Mouse (Mus musculus) kidney, adult 2 months (tissue): Measurements from ENCODE around the gene Atp2b2. TPM values are rescaled to one million over a fixed set of nuclear protein-coding genes. Genes with fewer than 3 reads are reported as not detected.
A peak's percentile ranks its signal among the peaks of the same experiment; 100 is the strongest.

ENCODE experiments used
- DNase-seq: peaks from one replicate; pipeline ENCODE4 v3.0.0; 2021
- H3K27ac ChIP-seq: fragments of 200-500 bp; 2 replicates; pipeline ENCODE4 v1.5.1; 2012; ENCODE audit warnings: low read depth, low read length, control low read depth, inconsistent platforms; ENCODE audit not compliant: insufficient read depth
- H3K27me3 ChIP-seq: fragments of 200-500 bp; replicated peaks from 2 replicates; pipeline ENCODE4 v1.6.1; 2012; ENCODE audit warnings: mild to moderate bottlenecking, moderate library complexity, low read length, inconsistent platforms; ENCODE audit not compliant: control insufficient read depth, insufficient read depth
- H3K36me3 ChIP-seq: fragments of 200-500 bp; 2 replicates; pipeline ENCODE4 v1.6.1; 2012; ENCODE audit warnings: mild to moderate bottlenecking, moderate library complexity, low read length, inconsistent platforms; ENCODE audit not compliant: control insufficient read depth, insufficient read depth
- H3K4me1 ChIP-seq: fragments of 200-500 bp; 2 replicates; pipeline ENCODE4 v1.6.1; 2011; ENCODE audit warnings: low read length; ENCODE audit not compliant: control insufficient read depth, insufficient read depth
- H3K4me3 ChIP-seq: fragments of 200-500 bp; 2 replicates; pipeline ENCODE4 v1.5.1; 2011; ENCODE audit warnings: mild to moderate bottlenecking, low read depth, low read length, control low read depth; ENCODE audit not compliant: insufficient read depth
- CTCF ChIP-seq: fragments of 200-500 bp; conservative IDR thresholded peaks from 2 replicates; pipeline ENCODE4 v1.5.1; 2011; ENCODE audit warnings: low read depth, mild to moderate bottlenecking, control low read depth, low read length, moderate library complexity, mixed read lengths; ENCODE audit not compliant: insufficient read depth, insufficient read length
- POLR2A ChIP-seq: fragments of 200-500 bp; IDR thresholded peaks from one replicate; pipeline ENCODE4 v1.6.1; 2011; ENCODE audit warnings: low read depth, low read length, control low read depth
- WGBS: fragments of 180-500 bp; shearing (Covaris S2); methylation state at CpG from one replicate; pipeline ENCODE4 v1.1.7; 2018; 5-methylcytosine and 5-hydroxymethylcytosine counted together
- polyA plus RNA-seq: library from polyadenylated mRNA; depleted of rRNA; stranded (reverse); fragments of >200 nt; gene quantifications from 2 replicates; pipeline ENCODE4 v1.2.3, GENCODE M21; 2012

Atp2b2 gene
- polyA plus RNA-seq, 1 experiment = 0.84 TPM

GRCm38 (mm10) chr6:113957232-113957940, 85.0 kb downstream of the Atp2b2 start:
- H3K27me3 ChIP-seq = no peaks in the 10 kb centered on the region
- no peaks in the 10 kb centered on the region for H3K36me3 ChIP-seq
- no peaks in the 10 kb centered on the region for H3K4me1 ChIP-seq
- TF ChIP-seq POLR2A = no peak
- TF ChIP-seq CTCF = no peak
- no peak overlapping the region for H3K27ac ChIP-seq
- no peak overlapping the region for H3K4me3 ChIP-seq
- 75% methylated on average over 19 of the region's 19 CpGs for WGBS
- DNase-seq = no peak

- Histone ChIP-seq H3K27me3 (no peaks in the 10 kb centered on the region), H3K4me3 (no peak overlapping the region), H3K4me1 (no peaks in the 10 kb centered on the region), H3K27ac (no peak overlapping the region), H3K36me3 (no peaks in the 10 kb centered on the region)
- DNase-seq = peak; percentile 1
- TF ChIP-seq CTCF = no peak
- TF ChIP-seq POLR2A = no peak
- WGBS = 88% methylated on average over 8 of the region's 8 CpGs
Observed at GRCm38 (mm10) chr6:113947515-113947914, 94.9 kb downstream of the Atp2b2 start.

- no peak for DNase-seq
- Histone ChIP-seq H3K4me1 (no peaks in the 10 kb centered on the region), H3K27ac (no peak overlapping the region), H3K27me3 (no peaks in the 10 kb centered on the region), H3K36me3 (no peaks in the 10 kb centered on the region), H3K4me3 (no peak overlapping the region)
- TF ChIP-seq POLR2A (no peak), CTCF (no peak)
- 16% methylated on average over 12 of the region's 12 CpGs for WGBS
Observed at GRCm38 (mm10) chr6:113942355-113942754, 100.1 kb downstream of the Atp2b2 start.

GRCm38 (mm10) chr6:113941324-113941723, 101.1 kb downstream of the Atp2b2 start:
- no peak for DNase-seq
- H3K27me3 ChIP-seq = no peaks in the 10 kb centered on the region
- H3K4me3 ChIP-seq = no peak overlapping the region
- H3K27ac ChIP-seq = no peak overlapping the region
- no peaks in the 10 kb centered on the region for H3K4me1 ChIP-seq
- H3K36me3 ChIP-seq = no peaks in the 10 kb centered on the region
- WGBS = 74% methylated on average over 5 of the region's 5 CpGs
- TF ChIP-seq CTCF (no peak), POLR2A (no peak)

GRCm38 (mm10) chr6:113939442-113939841, 103.0 kb downstream of the Atp2b2 start:
- H3K27ac ChIP-seq = no peak overlapping the region
- WGBS = 89% methylated on average over 8 of the region's 8 CpGs
- H3K27me3 ChIP-seq = no peaks in the 10 kb centered on the region
- H3K36me3 ChIP-seq = no peaks in the 10 kb centered on the region
- H3K4me3 ChIP-seq = no peak overlapping the region
- DNase-seq = no peak
- TF ChIP-seq CTCF = no peak
- no peak for TF ChIP-seq POLR2A
- H3K4me1 ChIP-seq = no peaks in the 10 kb centered on the region

GRCm38 (mm10) chr6:113936811-113937508, 105.5 kb downstream of the Atp2b2 start:
- TF ChIP-seq POLR2A = no peak
- TF ChIP-seq CTCF = no peak
- 55% methylated on average over 6 of the region's 6 CpGs for WGBS
- H3K4me1 ChIP-seq = no peaks in the 10 kb centered on the region
- no peak overlapping the region for H3K4me3 ChIP-seq
- DNase-seq = no peak
- H3K36me3 ChIP-seq = no peaks in the 10 kb centered on the region
- no peak overlapping the region for H3K27ac ChIP-seq
- H3K27me3 ChIP-seq = no peaks in the 10 kb centered on the region

- WGBS = 57% methylated on average over 8 of the region's 8 CpGs
- no peak for DNase-seq
- no peak for TF ChIP-seq CTCF
- no peak for TF ChIP-seq POLR2A
Observed at GRCm38 (mm10) chr6:113936111-113936510, 106.3 kb downstream of the Atp2b2 start.

More at GRCm38 (mm10) chr6:113936111-113936510, 106.3 kb downstream of the Atp2b2 start:
- Histone ChIP-seq H3K4me3 (no peak overlapping the region), H3K4me1 (no peaks in the 10 kb centered on the region), H3K27me3 (no peaks in the 10 kb centered on the region), H3K36me3 (no peaks in the 10 kb centered on the region), H3K27ac (no peak overlapping the region)
